Comparison of ENCODE assay signal across 27 mouse cellular contexts in the genomic region with DNA sequence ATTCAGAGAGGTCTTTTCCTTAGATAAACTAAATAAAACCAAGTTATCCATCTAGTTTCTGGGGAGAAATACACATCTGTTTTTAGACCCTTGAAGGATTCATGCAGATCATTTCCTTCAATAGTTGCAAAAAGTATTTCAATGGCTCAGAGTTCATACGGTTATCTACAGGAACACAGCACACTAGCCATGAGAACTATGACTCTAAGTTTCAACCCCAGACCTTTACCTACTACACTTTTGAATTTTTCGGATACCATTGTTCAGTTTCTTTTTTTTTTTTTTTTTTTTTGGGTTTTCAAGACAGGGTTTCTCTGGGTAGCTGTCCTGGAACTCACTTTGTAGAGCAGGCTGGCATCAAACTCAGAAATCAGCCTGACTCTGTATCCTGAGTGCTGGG. TPM values are rescaled to one million over a fixed set of nuclear protein-coding genes. Genes with fewer than 3 reads are reported as not detected.
DNase-seq lines count a peak whose midpoint lies in the region; ATAC-seq lines count a peak whose summit lies in the region.
"Had no signal": no experiment of that assay in that cellular context is flagged by ENCODE, and none has a peak within 500 bp of the region (broad histone marks: within the 10 kb centered on the region; RNA-seq: fewer than 3 reads in every experiment).

No protein-coding gene starts in this region.

- peaks cover 44% of the 10 kb centered on the region for H3K4me1 ChIP-seq in liver, embryonic 11.5 days (replicated peaks; ENCODE audit: control insufficient read depth, insufficient read depth, low read length)
- H3K4me1 ChIP-seq in intestine, embryonic 16.5 days (ENCODE audit: control insufficient read depth, insufficient read depth, low read length): peaks cover 11% of the 10 kb centered on the region
- peaks cover 49% of the 10 kb centered on the region for H3K4me1 ChIP-seq in liver, embryonic 16.5 days (ENCODE audit: control insufficient read depth, low read depth, low read length)
- H3K4me1 ChIP-seq in hindbrain, embryonic 11.5 days (replicated peaks; ENCODE audit: control insufficient read depth, insufficient read depth, low read length): no peaks in the 10 kb centered on the region
- H3K4me1 ChIP-seq: embryonic facial prominence, embryonic 12.5 days; limb, embryonic 15.5 days; neural tube, embryonic 15.5 days; stomach, embryonic 15.5 days had no signal

- H3K27ac ChIP-seq in liver, embryonic 11.5 days (ENCODE audit: low read depth, low read length): peak overlapping the region; percentile 46; the same call in 1 of the 2 replicates
- H3K27ac ChIP-seq in intestine, embryonic 16.5 days (ENCODE audit: low read length): peak overlapping the region; percentile 36; the same call in 1 of the 2 replicates
- peak overlapping the region; percentile 71 for H3K27ac ChIP-seq in liver, embryonic 16.5 days (ENCODE audit: low read length)
- H3K27ac ChIP-seq in hindbrain, embryonic 11.5 days (ENCODE audit: low read depth, low read length): no peak overlapping the region
- H3K27ac ChIP-seq: embryonic facial prominence, embryonic 12.5 days; heart, embryonic 15.5 days; hindbrain, embryonic 15.5 days; left cerebral cortex, adult 2 months; limb, embryonic 15.5 days; midbrain, embryonic 10.5 days; neural tube, embryonic 15.5 days; stomach, embryonic 15.5 days had no signal

- no peaks in the 10 kb centered on the region for H3K27me3 ChIP-seq in liver, embryonic 11.5 days (replicated peaks; ENCODE audit: control insufficient read depth, insufficient read depth, low read length)
- H3K27me3 ChIP-seq in intestine, embryonic 16.5 days (replicated peaks; ENCODE audit: control insufficient read depth, insufficient read depth, low read length): no peaks in the 10 kb centered on the region
- H3K27me3 ChIP-seq in liver, embryonic 16.5 days (ENCODE audit: control insufficient read depth, insufficient read depth, low read depth, low read length): no peaks in the 10 kb centered on the region
- no peaks in the 10 kb centered on the region for H3K27me3 ChIP-seq in hindbrain, embryonic 11.5 days (ENCODE audit: control insufficient read depth, insufficient read depth, low read length)
- H3K27me3 ChIP-seq: embryonic facial prominence, embryonic 12.5 days; heart, embryonic 15.5 days; hindbrain, embryonic 15.5 days; limb, embryonic 15.5 days; neural tube, embryonic 15.5 days; stomach, embryonic 15.5 days had no signal

- no peak for ATAC-seq in liver, embryonic 11.5 days (replicated peaks; ENCODE audit: low FRiP score)
- peak; percentile 58; the same call in 1 of the 2 replicates for ATAC-seq in intestine, embryonic 16.5 days
- ATAC-seq in liver, embryonic 16.5 days (ENCODE audit: low read depth): no peak
- ATAC-seq in hindbrain, embryonic 11.5 days (ENCODE audit: low FRiP score): no peak
- ATAC-seq in cerebellum, adult (ENCODE audit: insufficient number of reproducible peaks, low FRiP score, low TSS enrichment): no peak
- ATAC-seq: forebrain, embryonic 14.5 days; midbrain, embryonic 16.5 days had no signal

- H3K9me3 ChIP-seq in liver, embryonic 11.5 days (ENCODE audit: control insufficient read depth, low read length): no peaks in the 10 kb centered on the region
- H3K9me3 ChIP-seq in intestine, embryonic 16.5 days (ENCODE audit: control insufficient read depth, low read length): no peaks in the 10 kb centered on the region
- no peaks in the 10 kb centered on the region for H3K9me3 ChIP-seq in liver, embryonic 16.5 days (replicated peaks; ENCODE audit: control insufficient read depth, low read length)
- no peaks in the 10 kb centered on the region for H3K9me3 ChIP-seq in hindbrain, embryonic 11.5 days (ENCODE audit: control insufficient read depth, low read length)
- H3K9me3 ChIP-seq: embryonic facial prominence, embryonic 12.5 days; heart, embryonic 15.5 days; hindbrain, embryonic 15.5 days; limb, embryonic 15.5 days; midbrain, embryonic 10.5 days; neural tube, embryonic 15.5 days; stomach, embryonic 15.5 days had no signal

- 0 out of 2 replicates have a peak, but pooled peaks cover 4% of the 10 kb centered on the region for H3K36me3 ChIP-seq in liver, embryonic 11.5 days (ENCODE audit: control insufficient read depth, insufficient read depth, low read length)
- no peaks in the 10 kb centered on the region for H3K36me3 ChIP-seq in intestine, embryonic 16.5 days (ENCODE audit: control insufficient read depth, insufficient read depth, low read length)
- H3K36me3 ChIP-seq in liver, embryonic 16.5 days (ENCODE audit: control insufficient read depth, insufficient read depth): peaks cover 2% of the 10 kb centered on the region; the same call in 1 of the 2 replicates
- H3K36me3 ChIP-seq in hindbrain, embryonic 11.5 days (ENCODE audit: control insufficient read depth, insufficient read depth, low read length): no peaks in the 10 kb centered on the region
- H3K36me3 ChIP-seq: heart, embryonic 15.5 days had no signal

- no peak for DNase-seq in liver, embryonic 11.5 days (ENCODE audit: low spot score)
- DNase-seq in liver: no peak
- no peak for DNase-seq in hindbrain, embryonic 11.5 days (ENCODE audit: low spot score)
- DNase-seq in layer of hippocampus, adult 11-12 months (ENCODE audit: low spot score): no peak
- DNase-seq: adrenal gland, postnatal 14 days; cerebellum, adult 2 months; cerebellum, postnatal 25 days; gastrocnemius, postnatal 10 days; heart, adult 11 months; heart, postnatal 36 days; left cerebral cortex, postnatal 4 days; right cerebral cortex, adult 18-20 months; right cerebral cortex, postnatal 4 days; thymus, postnatal 25 days had no signal

- no peak overlapping the region for H3K4me2 ChIP-seq in liver, embryonic 11.5 days
- no peak overlapping the region for H3K4me2 ChIP-seq in intestine, embryonic 16.5 days (ENCODE audit: low read depth, low read length)
- peak overlapping the region; percentile 40 for H3K4me2 ChIP-seq in liver, embryonic 16.5 days (ENCODE audit: low read depth, low read length)
- H3K4me2 ChIP-seq in hindbrain, embryonic 11.5 days (replicated peaks; ENCODE audit: low read depth, low read length): no peak overlapping the region
- H3K4me2 ChIP-seq: embryonic facial prominence, embryonic 12.5 days; heart, embryonic 15.5 days; hindbrain, embryonic 15.5 days; limb, embryonic 15.5 days; neural tube, embryonic 15.5 days; stomach, embryonic 15.5 days had no signal

- no peak overlapping the region for H3K9ac ChIP-seq in liver, embryonic 11.5 days (ENCODE audit: low read depth, low read length)
- no peak overlapping the region for H3K9ac ChIP-seq in intestine, embryonic 16.5 days (ENCODE audit: low read depth, low read length)
- H3K9ac ChIP-seq in liver, embryonic 16.5 days (ENCODE audit: low read depth, low read length): no peak overlapping the region
- no peak overlapping the region for H3K9ac ChIP-seq in hindbrain, embryonic 11.5 days (ENCODE audit: low read depth, low read length)
- H3K9ac ChIP-seq: embryonic facial prominence, embryonic 12.5 days; heart, embryonic 15.5 days; hindbrain, embryonic 15.5 days; limb, embryonic 15.5 days; neural tube, embryonic 15.5 days; stomach, embryonic 15.5 days had no signal

- WGBS in liver, embryonic 11.5 days: 62% methylated on average over 2 of the region's 2 CpGs
- WGBS in intestine, embryonic 16.5 days: 67% methylated on average over 2 of the region's 2 CpGs
- WGBS in liver, embryonic 16.5 days (ENCODE audit: insufficient replicate concordance): 28% methylated on average over 2 of the region's 2 CpGs
- 94% methylated on average over 2 of the region's 2 CpGs for WGBS in hindbrain, embryonic 11.5 days

- H3K4me3 ChIP-seq in liver, embryonic 11.5 days (ENCODE audit: low read depth, low read length): no peak overlapping the region
- H3K4me3 ChIP-seq in intestine, embryonic 16.5 days (ENCODE audit: low read length): no peak overlapping the region
- H3K4me3 ChIP-seq in liver, embryonic 16.5 days (ENCODE audit: low read depth, low read length): no peak overlapping the region
- no peak overlapping the region for H3K4me3 ChIP-seq in hindbrain, embryonic 11.5 days (ENCODE audit: low read depth, low read length)
- H3K4me3 ChIP-seq: embryonic facial prominence, embryonic 12.5 days; heart, embryonic 15.5 days; hindbrain, embryonic 15.5 days; left cerebral cortex, adult 2 months; limb, embryonic 15.5 days; midbrain, embryonic 10.5 days; neural tube, embryonic 15.5 days; stomach, embryonic 15.5 days had no signal

RNA-seq across cellular contexts. Expression of a gene that starts 17.9 kb away (rescaled TPM):
- polyA plus RNA-seq in liver, embryonic 11.5 days (2014; fragmentation: Nextera tagmentation; extraction: Ambion mirVana): 157 and 185 TPM in 2 replicates
- polyA plus RNA-seq in intestine, embryonic 16.5 days (2015; fragmentation: Nextera tagmentation; extraction: Ambion mirVana): 124 and 144 TPM in 2 replicates
- polyA plus RNA-seq in liver, embryonic 16.5 days (2015; fragmentation: Nextera tagmentation; extraction: Ambion mirVana): 87.5 and 96.5 TPM in 2 replicates
- 173 and 188 TPM in 2 replicates for polyA plus RNA-seq in hindbrain, embryonic 11.5 days (2014; fragmentation: Nextera tagmentation; extraction: Ambion mirVana)

RNA-seq across cellular contexts. Expression of a gene that starts 55.7 kb away (rescaled TPM):
- 39.6 and 40.5 TPM in 2 replicates for polyA plus RNA-seq in liver, embryonic 11.5 days (2014; fragmentation: Nextera tagmentation; extraction: Ambion mirVana)
- polyA plus RNA-seq in intestine, embryonic 16.5 days (2015; fragmentation: Nextera tagmentation; extraction: Ambion mirVana): 27.0 and 28.2 TPM in 2 replicates
- 13.3 and 13.7 TPM in 2 replicates for polyA plus RNA-seq in liver, embryonic 16.5 days (2015; fragmentation: Nextera tagmentation; extraction: Ambion mirVana)
- 40.3 and 42.4 TPM in 2 replicates for polyA plus RNA-seq in hindbrain, embryonic 11.5 days (2014; fragmentation: Nextera tagmentation; extraction: Ambion mirVana)

RNA-seq across cellular contexts. Expression of a gene that starts 55.8 kb away (rescaled TPM):
- 112 and 130 TPM in 2 replicates for polyA plus RNA-seq in liver, embryonic 11.5 days (2014; fragmentation: Nextera tagmentation; extraction: Ambion mirVana)
- 220 and 272 TPM in 2 replicates for polyA plus RNA-seq in intestine, embryonic 16.5 days (2015; fragmentation: Nextera tagmentation; extraction: Ambion mirVana)
- polyA plus RNA-seq in liver, embryonic 16.5 days (2015; fragmentation: Nextera tagmentation; extraction: Ambion mirVana): 77.5 and 87.3 TPM in 2 replicates
- polyA plus RNA-seq in hindbrain, embryonic 11.5 days (2014; fragmentation: Nextera tagmentation; extraction: Ambion mirVana): 97.9 and 105 TPM in 2 replicates
